Mouse (Mus musculus): Measurements from ENCODE around the gene Gtf3c5.

The Gtf3c5 gene

DNA sequence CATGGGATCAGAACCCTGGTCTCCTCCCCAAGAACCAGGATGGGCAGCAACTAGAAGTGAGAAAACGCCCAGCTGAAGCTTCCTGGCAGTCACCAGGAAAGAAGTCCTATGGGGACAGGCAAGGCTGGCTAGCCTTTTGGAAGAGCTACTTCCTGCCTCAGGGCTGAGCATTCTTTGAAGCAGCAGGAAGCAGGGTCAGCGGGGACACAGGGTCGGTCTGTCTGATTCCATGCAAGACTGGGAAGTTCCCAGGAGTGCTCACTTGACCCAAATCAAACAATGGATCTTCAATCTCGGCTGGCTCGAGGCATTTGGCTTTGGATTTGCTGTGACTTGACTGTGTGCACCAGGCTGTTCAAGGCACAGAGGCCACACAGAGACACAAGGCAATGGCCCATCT is 17.0 kb downstream of the Gtf3c5 start:
- DNase-seq, result peak; percentile 67 to 78

DNA sequence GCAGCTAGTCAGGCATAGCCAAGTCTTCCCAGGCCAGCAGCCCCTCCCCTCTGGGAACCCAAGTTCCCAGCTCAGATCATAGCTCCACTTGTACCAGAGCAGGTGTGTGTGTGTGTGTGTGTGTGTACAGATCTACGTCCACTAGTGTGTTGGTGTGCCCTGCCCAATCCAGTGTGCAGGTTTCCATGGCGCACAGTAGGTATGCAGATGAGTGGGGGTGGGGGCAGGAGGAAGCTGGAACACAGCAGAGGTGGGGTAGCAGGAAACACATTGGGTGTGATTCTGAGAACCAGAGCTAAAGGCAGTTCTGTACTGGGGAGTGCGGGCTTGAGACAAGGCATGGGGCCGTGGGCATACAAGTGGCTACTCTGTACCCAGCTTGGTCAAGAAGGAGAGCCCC is 19.2 kb downstream of the Gtf3c5 start:
- DNase-seq, result no peak

DNA sequence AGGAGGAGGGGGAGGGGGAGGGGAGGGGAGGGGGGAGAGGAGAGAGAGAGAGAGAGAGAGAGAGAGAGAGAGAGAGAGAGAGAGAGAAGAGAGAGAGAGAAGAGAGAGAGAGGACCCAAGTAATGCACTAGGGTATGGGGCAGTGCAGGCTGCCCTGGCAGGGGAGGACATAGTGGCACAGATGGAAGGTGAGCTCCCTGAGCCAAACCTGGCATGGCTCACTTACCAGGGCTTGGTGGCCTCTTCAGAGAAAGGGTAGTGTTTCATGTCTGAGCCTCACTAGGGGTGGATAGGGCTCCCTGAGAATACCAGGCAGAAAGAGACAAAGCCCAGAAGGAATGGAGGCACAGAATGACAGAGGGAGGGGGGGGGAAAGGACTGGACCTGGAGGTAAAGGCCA is 19.7 kb downstream of the Gtf3c5 start:
- no peak for DNase-seq

DNA sequence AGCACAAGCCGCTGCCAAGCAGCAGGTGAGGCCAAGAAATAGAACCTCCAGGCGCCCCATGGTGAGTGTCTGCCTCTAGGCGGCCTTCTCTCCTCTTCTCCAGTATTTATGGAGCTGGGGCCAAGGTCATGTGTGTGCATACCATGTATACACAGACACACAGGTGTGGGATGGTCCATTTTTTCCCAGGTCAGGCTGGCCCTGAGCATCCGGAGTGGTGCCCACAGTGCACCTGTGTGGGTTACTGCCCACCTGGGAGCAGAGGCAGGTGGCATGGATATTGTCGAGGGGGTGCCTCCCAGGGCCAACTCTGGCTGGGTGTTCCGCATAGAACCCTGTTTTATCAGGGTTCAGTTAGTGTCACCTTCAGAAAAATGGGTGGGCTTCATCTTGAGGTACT is 20.2 kb downstream of the Gtf3c5 start, which contains the start of gene Cel:
TSS of gene Cel (minus strand) at position 101 of the 400 bp plus-strand sequence.
- no peak for DNase-seq

DNA sequence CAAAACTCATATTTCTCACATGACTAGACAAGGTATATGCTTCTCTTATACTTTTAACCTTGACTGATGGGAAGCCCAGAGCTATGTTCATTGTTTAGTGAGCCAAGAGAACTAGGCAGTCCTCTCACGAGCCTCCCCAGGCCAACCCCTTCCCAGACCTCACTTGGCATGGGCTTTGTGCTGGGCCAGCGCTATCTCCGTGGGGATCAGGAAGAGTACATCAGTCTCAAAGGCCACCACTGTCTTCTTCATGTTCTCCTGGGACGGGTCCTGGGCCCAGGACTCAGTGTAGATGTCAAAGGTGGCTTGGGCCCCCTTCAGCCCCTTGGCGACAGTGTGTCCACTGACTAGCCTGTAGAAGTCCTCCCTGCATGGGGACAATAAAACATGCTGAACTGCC is 26.1 kb downstream of the Gtf3c5 start:
- no peak for DNase-seq

DNA sequence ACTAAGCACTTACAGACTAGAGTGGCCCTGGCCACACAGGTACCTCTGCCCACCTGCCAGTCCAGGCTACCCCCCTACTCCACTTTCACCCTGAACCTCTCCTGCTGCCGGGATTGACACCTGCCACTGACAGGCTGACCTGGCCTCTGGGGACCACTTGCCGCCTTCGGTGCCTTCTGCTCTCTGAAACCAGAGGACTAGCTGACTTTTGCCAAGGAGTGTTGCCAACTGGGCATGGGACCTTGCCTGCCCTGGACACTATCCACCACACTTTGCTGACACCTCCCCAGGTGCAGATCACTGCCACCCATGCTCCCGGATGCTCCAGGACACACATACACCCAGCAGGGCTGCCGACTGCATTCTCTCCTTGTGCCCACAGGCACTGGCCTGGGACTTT is 31.2 kb downstream of the Gtf3c5 start:
- no peak for DNase-seq

DNA sequence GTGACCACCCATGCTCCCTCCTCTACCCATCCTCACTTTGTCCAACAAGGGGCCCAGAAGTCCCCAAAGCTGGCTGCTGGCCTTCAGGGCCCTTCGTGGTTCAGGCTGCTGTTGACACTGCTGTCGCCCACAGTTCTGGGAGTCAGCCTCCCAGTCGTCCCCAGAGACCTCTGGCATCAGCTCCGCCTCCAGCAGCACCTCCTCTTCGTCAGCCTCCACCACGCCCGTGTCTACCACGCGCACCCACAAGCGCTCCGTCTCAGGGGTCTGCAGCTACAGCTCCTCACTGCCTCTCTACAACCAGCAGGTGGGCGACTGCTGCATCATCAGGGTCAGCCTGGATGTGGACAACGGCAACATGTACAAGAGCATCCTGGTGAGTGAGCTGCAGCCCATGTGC is 34.4 kb downstream of the Gtf3c5 start:
- no peak for DNase-seq

DNA sequence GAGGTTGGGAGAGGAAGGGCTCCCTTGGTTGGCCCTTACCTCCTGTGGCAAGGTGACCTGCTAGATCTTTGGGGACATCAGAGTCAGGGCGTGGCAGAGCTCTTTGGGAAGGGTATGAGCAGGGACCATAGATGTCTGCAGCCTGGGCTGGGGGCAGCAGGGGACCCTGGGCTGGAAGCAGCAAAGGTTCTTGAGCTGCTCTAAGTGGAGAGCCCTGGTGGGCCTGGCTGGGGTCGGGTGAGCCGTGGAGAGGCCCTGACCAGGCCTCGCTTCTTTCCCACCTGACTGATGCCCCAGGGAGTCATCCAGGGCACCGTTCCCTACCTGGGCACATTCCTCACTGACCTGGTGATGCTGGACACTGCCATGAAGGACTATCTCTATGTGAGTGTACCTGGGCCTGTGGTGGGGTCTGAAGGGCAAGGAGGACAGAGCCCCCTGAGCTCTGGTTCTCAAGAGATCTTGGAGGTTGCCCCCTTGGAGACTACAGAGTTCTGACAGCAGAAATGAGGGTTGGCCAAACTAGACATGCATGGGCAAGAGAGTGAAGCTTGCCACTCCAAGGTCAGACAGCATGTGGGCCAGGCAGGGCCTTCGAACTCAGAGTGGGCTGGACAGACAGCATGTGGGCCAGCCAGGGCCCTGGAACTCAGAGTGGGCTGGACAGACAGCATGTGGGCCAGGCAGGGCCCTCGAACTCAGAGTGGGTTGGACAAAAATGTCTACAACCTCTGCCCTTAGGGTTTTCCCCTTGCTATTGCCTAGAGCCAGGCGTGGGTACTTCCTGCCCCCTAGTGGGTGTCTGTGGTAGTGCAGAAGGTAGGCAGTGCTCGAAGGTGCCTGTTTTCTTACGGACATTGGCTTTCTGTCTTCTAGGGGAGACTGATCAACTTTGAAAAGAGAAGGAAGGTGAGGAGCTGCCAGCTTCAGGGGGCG is 36.0 kb downstream of the Gtf3c5 start:
- peak; percentile 86 to 93 for DNase-seq

DNA sequence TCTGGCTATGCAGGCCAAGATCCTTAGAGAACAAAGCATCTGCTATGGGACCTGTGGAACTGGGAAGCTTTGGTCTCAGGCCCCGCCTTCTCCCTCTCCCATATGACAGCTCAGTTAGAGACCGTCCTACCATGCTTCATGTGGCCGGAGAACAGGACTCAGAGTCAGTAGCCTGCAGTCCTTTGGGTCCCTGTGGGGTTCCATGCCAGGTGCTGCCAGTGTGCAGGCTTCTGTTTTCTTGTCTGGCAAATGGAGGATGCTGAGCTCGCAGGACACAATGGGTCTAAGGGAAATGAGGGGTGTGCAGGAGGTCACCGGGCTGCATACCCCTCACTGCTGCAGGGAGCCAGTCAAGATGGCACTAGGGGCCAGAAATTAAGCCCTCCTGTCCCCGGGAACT is 37.0 kb downstream of the Gtf3c5 start:
- no peak for DNase-seq

DNA sequence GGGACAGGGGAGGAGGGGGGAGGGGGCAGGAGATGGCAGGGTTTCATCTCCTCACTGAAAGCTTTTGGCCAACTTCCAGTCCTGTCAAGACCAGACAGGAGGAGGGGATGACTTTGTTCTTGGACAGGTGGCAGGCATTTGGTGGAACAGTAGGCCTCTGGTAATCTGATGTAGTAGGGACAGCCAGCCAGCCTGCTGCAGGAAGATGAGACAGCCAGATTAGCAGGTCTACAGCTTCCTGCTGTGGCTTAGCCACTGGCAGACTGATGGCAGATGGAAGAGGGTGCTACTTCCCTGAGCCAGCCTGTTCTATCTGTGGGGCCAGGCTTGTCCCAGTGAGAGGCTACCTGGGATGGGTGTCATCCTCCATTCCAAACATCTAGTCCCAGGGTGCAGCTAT is 37.6 kb downstream of the Gtf3c5 start:
- no peak for DNase-seq

DNA sequence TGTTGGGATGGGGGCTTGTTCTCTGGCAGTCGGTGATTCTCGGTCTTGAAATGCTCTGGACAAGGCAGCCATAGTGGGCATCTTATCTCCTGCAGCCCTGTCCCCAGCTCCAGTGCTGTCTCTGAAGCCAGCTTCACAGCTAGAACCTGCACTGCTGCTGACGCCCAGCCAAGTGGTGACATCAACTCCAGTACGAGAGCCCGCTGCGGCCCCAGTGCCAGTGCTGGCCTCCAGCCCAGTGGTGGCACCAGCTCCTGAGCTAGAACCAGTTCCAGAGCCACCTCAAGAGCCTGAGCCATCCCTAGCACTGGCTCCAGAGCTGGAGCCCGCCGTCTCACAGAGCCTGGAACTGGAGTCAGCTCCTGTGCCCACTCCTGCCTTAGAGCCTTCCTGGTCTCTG is 39.7 kb downstream of the Gtf3c5 start:
- no peak for DNase-seq

DNA sequence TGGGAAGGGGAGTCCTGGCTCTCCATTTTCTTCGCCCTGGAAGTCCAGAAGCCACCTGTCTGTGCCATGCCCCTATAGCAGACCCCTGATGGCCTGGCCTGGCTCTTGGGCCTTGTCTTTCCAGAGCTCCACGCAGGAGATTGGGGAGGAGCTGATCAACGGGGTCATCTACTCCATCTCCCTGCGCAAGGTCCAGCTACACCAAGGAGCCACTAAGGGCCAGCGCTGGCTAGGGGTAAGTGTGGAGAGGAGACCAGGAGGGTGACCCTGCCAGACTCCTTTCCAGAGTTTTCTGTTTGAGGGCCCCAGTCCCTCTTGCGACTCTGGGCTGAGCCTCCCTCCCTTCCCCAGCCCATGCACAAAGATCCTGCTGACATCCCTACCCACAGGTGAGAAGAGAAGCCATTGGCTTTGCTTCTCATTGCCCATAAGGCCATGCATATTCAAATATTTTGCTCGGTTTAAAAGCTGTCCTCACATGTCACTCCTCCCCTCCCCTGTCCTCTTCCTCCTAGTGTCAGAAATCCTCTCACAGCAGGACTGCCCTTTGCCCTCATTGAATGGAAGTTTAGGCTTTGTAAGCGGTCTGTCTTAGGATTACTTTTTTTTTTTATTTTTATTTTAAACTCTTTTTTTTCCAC is 42.8 kb downstream of the Gtf3c5 start:
- no peak for DNase-seq

DNA sequence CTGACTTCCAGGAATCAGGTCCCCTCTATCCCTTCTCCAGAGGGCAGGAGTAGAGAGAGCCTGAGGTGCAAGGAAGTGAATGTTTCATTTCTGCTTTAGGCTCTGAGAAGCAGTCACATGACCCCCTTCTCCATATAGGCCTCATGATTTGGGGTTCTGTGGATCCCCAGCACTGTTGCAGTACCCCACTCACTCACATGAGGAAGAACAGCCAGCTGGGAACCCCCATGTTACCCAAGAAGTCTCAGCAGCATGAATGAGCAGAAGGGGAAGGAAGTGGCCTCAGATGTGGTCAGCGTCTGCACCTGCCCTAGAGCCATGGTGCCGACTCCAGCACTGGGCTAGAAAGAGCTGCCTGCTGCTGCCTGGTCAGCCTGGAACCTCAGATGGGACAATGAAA is 43.6 kb downstream of the Gtf3c5 start:
- DNase-seq, result no peak

DNA sequence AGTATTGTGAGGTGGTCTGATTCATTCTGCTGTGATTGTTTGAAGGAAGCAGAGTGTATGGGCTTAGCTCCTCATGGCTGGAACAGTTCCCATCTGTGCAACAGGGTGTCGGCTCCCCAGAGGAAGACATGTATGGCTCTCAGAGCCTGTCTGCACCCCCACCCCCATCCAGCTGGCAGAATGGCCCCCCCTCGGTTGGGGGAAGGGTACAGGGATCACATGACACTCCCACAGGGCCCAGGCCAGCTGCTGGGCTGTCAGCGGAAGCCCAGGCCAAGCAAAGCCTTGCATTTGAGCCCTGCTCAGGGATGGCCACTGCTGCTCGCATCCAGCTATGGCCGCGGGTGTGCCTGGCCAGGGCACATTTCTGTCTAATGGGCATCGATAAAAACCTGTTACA is 44.3 kb downstream of the Gtf3c5 start:
- DNase-seq, result peak; percentile 53 to 73

DNA sequence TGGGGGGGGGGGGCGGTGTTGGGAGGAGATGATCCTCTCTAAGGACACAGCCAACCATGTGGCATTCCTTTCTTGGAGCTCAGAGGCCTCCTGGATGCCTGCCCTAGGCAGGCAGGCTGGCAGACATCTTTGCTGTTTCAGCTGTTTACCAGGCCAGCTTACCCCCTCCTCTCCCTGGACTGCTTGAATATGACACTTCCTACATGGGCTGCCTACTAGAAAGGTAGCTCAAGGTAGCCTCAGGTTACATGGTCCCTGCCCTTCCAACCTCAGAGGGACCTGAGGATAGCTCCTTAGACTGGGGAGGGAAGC is 44.8 kb downstream of the Gtf3c5 start:
- no peak for DNase-seq

DNA sequence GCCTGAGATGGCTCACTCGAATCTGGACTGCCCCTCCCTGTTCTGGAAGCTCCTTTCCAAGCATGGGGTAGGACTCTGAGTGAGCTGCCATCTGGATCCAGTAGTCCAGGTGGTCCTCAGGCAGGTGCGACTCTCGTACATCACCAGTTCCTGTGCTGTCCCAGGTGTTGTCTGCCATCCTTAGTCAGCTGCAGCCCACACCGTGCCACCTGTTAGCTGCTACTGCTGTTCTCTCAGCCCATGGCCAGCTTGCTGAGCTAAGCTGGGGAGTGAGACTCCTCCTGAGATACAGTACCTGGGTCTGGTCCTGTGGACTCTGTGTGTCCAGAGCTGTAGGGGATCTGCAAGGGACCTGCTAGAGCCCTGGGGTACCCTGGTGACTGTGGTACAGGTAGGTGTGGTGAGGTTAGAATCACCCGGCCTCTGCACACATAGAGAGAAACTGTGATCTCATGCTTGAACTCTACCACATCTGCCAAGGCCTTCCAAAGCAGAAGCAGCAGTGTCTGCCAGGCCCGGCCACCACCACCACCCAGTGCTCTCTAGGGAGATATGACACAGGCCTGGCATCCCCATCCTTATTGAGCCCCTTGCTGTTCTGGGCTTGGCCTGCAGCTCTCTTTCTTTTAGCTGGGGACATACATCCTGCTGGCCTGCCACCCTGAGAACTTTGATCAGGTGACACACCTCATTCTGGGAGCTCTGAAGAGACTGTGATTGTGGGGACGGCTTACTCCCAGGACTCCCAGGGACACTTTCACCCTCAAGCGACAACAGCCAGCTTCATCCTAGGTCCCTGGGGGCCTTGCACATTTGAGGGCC is 45.3 kb downstream of the Gtf3c5 start:
- DNase-seq, result no peak

DNA sequence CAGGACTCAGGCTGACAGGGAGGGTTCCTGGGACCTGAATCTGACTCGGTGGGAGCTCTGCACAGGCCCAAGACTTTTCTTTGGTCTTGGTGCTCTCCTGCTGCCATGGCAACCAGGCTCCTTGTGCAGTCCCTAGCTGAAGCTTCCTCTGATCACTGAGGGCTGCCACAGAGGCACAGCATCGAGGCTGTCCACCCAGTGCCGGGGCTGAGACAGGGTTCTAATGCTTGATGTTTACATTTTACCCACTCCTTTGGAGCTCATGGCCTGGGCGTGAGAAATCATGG is 46.0 kb downstream of the Gtf3c5 start:
- no peak for DNase-seq

DNA sequence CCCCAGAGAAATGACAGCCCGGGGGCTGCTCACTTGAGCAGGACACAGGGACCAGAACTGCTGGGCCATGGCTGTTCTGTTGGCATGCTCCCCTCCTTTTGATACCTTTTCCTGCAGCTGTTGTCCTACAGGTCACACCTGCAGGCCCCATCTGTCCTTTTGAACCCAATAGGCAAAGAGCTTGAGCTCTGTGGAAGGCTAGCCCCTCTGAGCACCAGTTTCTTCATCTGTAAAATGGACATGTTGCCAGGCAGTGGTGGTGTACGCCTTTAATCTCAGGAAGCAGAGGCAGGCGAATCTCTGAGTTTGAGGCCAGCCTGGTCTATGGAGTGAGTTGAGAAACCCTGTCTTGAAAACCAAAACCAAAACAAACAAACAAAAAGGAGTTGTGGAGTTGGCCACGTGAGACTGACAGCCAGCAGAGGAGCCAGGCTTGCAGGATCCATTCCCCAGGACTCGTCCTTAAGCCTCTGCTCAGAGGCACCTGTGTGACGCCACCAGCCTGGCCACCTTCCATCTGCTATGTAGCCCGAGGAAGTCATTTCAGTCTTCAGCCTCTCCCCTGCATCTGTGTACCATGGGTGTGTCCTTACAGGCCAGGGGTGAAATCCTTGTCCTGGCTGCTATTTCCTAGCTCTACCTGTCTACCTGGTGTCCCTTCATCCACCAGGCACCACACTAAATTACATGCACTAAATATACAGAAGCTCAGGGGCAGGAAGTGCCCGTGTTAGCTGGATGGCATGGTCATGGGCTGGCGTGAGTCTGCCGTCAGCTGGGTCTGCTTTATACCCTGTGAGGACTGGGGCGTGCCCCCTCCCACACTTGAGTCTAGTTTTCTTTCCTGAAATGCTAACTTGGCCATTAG is 46.6 kb downstream of the Gtf3c5 start:
- no peak for DNase-seq

DNA sequence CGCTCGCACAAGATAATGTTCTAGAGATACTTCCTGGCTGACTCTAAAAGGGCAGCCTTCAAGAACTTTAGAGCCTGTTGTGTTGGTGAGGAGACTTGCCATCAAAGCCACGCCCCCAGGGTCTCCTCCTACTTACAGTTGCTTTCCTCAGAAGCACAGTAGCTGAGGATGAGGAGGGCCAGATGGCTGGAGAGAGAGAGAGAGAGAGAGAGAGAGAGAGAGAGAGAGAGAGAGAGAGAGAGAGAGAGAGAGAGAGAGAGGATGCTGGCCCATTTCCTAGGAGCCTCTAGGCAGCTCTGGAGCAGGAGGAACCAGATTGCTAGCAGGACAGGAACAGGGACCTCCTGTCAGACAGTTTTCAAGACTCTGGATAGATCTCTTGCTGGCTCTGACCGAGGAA is 47.4 kb downstream of the Gtf3c5 start:
- DNase-seq, result no peak

DNA sequence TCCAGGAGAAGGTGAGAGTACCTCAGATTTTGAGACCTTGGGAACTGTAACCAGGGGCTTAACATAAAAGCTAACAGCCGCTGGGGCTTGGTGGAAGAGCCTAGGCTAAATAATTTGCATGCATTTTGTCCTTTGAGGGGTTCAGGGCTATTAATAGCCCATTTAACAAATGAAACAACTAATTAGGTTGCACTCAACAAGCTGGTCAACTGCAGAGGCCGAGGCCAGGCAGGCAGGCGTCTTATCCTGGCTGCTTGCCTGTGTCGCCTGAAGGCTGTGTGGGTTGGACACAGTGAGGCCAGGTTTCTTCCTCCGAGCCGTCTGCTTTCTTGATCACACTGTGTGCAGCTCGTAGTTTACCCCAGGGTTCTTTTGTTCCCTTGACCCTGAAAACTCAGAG is 47.9 kb downstream of the Gtf3c5 start:
- no peak for DNase-seq

DNA sequence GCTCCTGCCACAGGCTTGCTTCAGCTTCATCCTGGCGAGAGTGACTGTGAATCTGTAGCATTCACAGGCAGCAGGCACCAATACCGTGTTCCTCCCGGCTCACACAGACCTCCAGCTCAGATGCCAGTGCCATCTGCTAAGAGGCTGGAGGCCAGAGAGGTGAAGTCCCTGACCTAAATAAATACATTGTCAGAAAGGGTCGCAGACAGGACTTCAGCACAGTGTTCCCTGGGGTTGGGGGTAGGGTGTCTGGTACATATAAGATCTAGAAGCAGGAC is 48.3 kb downstream of the Gtf3c5 start:
- no peak for DNase-seq

DNA sequence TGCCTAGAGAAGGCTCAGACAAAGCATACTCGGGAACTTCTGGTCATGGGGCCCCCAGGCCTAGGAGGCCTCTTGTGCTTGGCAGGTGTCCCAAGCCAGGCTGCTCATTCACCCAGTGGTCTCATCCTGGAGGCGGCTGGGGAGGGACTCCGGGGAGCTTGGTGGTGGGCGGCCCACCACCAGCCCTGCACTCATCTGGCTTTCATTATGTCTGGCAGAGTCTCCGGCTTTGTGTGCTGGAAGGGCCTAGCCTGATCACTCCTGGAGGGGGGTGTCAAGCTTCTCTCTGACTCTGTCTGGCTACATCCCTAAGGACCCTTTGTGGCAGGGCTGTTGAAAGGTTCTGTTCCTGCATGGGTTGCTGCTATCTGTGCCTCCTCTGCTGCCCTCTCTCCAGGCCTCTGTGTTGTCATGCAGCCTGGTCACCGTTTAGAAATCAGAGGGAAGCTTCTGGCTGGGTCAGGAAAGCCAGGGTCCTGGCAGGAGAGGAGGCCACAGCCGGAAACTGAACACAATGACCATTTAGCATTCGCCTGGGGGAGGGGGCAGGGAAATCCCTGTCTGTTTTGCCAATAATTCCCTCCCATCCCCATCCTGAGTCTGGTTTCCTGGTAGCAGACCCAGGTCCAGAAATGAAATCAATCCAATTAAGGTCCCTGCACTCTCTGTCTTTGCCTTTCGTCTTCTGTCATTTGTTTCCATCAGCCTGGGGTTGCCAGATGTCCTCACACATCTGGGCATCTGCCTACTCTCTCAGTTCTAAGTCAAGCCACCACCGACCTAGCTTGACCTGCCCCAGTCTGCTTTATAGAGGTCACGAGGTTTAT is 48.9 kb downstream of the Gtf3c5 start:
- peak; percentile 70 to 81 for DNase-seq

All from kidney, postnatal 25 days (tissue).